Mouse (Mus musculus): ENCODE measurements around the gene Tmem160. TPM values are rescaled to one million over a fixed set of nuclear protein-coding genes. Genes with fewer than 3 reads are reported as not detected.
A peak's percentile ranks its signal among the peaks of the same experiment; 100 is the strongest.

Tmem160 gene
- polyA plus RNA-seq (2015; fragmentation: Nextera tagmentation; extraction: Ambion mirVana), result 65.1 and 66.7 TPM in 2 replicates

DNA sequence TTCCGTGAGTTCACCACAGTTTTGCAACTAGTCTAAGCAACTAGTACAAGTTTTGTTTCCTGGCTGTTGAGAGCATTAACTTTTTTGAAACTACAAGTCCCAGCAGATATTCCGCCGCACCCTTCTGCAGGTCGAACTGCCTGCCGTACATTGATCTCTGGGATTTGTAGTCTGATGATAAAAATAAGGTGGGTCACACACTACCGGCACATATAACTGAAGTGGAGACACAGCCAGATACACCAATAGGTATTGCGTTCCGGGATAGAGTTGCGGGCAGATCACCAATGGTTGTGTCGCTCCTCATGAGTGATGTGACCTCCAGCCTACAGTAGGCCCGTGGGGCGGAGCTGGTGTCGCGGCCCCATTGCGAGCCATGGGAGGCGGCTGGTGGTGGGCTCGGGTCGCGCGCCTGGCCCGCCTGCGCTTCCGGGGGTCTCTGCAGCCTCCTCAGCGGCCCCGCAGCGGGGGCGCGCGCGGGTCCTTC lies at the start of gene Tmem160:
Tmem160 (plus strand) TSS at position 193 of the 487 bp plus-strand sequence.
- Histone ChIP-seq H3K4me2 (ENCODE audit: low read length) (peak within 1 kb of the TSS; percentile 91), H3K27ac (ENCODE audit: low read length) (peak within 1 kb of the TSS; percentile 77), H3K9ac (replicated peaks; ENCODE audit: low read depth, low read length) (peak within 1 kb of the TSS; percentile 75), H3K9me3 (ENCODE audit: control insufficient read depth, low read length) (no peaks in the 10 kb centered on the region), H3K27me3 (replicated peaks; ENCODE audit: control insufficient read depth, insufficient read depth, low read length) (no peaks in the 10 kb centered on the region), H3K4me3 (replicated peaks; ENCODE audit: low read length) (peak within 1 kb of the TSS; percentile 80), H3K36me3 (ENCODE audit: control insufficient read depth, insufficient read depth) (peaks cover 4% of the 10 kb centered on the region), H3K4me1 (replicated peaks; ENCODE audit: control insufficient read depth, insufficient read depth, low read length) (peaks cover 7% of the 10 kb centered on the region; the same call in 1 of the 2 replicates)
- 1% methylated on average over 30 of the region's 30 CpGs for WGBS
- ATAC-seq, result peak; percentile 99

DNA sequence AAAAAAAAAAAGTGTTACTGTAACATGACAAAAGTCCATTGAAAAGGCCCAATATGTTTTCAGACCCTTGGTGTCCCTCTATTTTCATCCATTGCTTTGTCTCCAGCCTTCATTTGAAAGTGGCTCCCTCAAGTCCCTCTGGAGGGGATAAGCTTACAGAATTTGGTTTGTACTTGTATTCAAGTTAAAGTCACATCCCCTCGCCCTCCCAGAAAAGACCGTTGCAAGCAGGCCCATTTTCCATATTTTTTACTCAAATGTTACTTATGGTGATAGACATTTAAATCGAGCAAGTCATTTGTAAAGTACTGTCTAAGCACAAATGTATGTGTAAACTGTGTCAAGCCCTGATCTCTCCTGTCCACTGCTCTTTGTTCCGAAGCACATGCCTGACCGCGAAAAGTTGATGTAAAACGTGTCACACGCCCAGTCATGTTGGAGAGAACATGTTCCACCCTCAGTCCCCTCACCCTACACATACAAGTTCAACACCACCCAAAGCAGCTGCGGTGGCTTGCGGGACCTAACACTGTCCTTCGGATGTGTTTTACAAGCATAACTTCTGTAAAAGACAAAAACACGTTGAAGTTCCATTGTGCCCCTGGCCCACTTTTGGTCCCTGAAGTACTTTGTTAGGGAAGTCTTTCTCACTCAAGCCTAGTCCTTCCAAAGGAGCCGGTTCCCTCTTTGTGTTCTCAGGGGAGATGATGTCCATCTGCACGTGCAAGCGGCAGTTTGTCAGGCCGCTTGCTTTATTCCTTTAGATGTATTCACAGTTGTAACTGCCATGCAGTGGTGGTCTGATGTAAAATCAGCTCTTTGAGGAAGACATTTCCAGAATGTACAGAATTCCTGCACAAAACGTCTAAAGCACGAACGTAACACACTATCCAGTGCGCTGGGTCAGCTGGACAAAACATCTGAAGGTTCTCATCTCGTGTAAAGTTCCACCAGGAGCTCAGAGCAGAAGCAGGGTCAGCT lies 49.3 kb upstream of the Tmem160 start:
- Histone ChIP-seq H3K36me3 (ENCODE audit: control insufficient read depth, insufficient read depth) (no peaks in the 10 kb centered on the region), H3K27ac (ENCODE audit: low read length) (peak overlapping the region; percentile 100), H3K4me1 (replicated peaks; ENCODE audit: control insufficient read depth, insufficient read depth, low read length) (peaks cover 36% of the 10 kb centered on the region), H3K27me3 (replicated peaks; ENCODE audit: control insufficient read depth, insufficient read depth, low read length) (no peaks in the 10 kb centered on the region), H3K4me2 (ENCODE audit: low read length) (peak overlapping the region; percentile 80), H3K9me3 (ENCODE audit: control insufficient read depth, low read length) (no peaks in the 10 kb centered on the region), H3K9ac (replicated peaks; ENCODE audit: low read depth, low read length) (peak overlapping the region; percentile 100), H3K4me3 (replicated peaks; ENCODE audit: low read length) (peak overlapping the region; percentile 95)
- WGBS, result 16% methylated on average over 21 of the region's 21 CpGs
- no peak for ATAC-seq

DNA sequence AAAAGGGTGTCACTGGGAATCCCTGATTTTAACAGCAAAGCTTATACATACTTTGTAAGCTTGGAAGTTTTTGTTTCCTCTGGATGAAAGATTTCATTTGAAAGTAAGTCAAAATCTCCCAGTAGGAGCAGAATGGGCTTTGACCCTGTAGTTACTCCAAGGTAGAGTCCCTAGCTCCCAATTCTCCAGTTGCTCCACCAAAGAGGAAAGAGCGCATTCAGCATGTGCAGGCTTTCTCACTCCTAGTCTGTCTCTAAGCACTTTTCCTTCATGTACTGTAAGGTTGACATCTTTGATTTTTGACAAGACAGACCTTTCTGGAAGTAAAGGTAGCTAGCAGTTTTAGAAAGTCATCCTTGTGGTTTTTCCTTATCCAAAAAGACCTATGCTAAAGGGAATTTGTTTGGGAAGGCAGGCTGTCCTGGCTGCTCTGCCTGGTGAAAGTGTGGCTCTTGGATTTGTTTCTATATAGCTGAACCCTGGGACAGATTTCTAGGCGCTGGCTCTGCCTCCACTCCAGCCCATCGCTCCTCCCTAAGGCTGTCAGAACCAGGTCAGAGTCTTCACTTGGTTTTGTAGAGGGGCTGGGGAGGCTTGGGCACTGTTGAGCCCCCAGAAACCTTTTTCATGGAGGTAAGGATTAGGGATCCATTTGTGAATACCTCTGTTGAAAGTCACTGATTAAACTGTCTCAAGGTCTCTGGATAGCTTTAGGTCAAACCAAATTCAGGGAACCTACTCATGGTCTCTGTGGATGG lies 48.1 kb upstream of the Tmem160 start:
- peak overlapping the region; percentile 46 for H3K27ac ChIP-seq (ENCODE audit: low read length)
- peak overlapping the region; percentile 37 for H3K9ac ChIP-seq (replicated peaks; ENCODE audit: low read depth, low read length)
- H3K4me1 ChIP-seq (replicated peaks; ENCODE audit: control insufficient read depth, insufficient read depth, low read length), result peaks cover 28% of the 10 kb centered on the region
- H3K27me3 ChIP-seq (replicated peaks; ENCODE audit: control insufficient read depth, insufficient read depth, low read length), result no peaks in the 10 kb centered on the region
- WGBS, result 88% methylated on average over 3 of the region's 3 CpGs
- H3K9me3 ChIP-seq (ENCODE audit: control insufficient read depth, low read length), result no peaks in the 10 kb centered on the region
- no peaks in the 10 kb centered on the region for H3K36me3 ChIP-seq (ENCODE audit: control insufficient read depth, insufficient read depth)
- H3K4me3 ChIP-seq (replicated peaks; ENCODE audit: low read length), result no peak overlapping the region
- no peak for ATAC-seq
- peak overlapping the region; percentile 19; the same call in 1 of the 2 replicates for H3K4me2 ChIP-seq (ENCODE audit: low read length)

DNA sequence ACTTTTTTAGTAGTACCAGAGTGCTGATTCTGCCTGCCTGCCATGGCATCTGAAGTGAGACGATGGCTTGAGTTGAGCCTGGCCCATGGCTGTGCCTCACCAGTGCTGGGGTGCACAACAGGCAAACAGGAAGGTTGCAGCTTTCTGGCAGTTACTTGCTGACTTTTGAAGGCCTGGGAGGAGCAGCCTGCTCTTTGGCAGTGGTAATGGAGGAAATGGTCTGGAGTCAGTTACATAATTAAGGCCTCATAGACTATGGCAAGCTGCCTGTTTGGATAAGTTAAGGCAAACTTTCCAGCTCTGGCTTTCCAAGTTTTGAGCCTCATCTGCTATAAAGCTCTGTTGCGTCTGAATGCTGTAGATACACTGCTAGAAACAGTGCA lies 47.5 kb upstream of the Tmem160 start:
- Histone ChIP-seq H3K36me3 (ENCODE audit: control insufficient read depth, insufficient read depth) (no peaks in the 10 kb centered on the region), H3K4me2 (ENCODE audit: low read length) (no peak overlapping the region; the same call in 1 of the 2 replicates), H3K9ac (replicated peaks; ENCODE audit: low read depth, low read length) (peak overlapping the region; percentile 37; the same call in 1 of the 2 replicates), H3K9me3 (ENCODE audit: control insufficient read depth, low read length) (no peaks in the 10 kb centered on the region), H3K4me3 (replicated peaks; ENCODE audit: low read length) (no peak overlapping the region), H3K4me1 (replicated peaks; ENCODE audit: control insufficient read depth, insufficient read depth, low read length) (peaks cover 28% of the 10 kb centered on the region), H3K27me3 (replicated peaks; ENCODE audit: control insufficient read depth, insufficient read depth, low read length) (no peaks in the 10 kb centered on the region), H3K27ac (ENCODE audit: low read length) (peak overlapping the region; percentile 46)
- 60% methylated on average over 2 of the region's 2 CpGs for WGBS
- no peak for ATAC-seq

DNA sequence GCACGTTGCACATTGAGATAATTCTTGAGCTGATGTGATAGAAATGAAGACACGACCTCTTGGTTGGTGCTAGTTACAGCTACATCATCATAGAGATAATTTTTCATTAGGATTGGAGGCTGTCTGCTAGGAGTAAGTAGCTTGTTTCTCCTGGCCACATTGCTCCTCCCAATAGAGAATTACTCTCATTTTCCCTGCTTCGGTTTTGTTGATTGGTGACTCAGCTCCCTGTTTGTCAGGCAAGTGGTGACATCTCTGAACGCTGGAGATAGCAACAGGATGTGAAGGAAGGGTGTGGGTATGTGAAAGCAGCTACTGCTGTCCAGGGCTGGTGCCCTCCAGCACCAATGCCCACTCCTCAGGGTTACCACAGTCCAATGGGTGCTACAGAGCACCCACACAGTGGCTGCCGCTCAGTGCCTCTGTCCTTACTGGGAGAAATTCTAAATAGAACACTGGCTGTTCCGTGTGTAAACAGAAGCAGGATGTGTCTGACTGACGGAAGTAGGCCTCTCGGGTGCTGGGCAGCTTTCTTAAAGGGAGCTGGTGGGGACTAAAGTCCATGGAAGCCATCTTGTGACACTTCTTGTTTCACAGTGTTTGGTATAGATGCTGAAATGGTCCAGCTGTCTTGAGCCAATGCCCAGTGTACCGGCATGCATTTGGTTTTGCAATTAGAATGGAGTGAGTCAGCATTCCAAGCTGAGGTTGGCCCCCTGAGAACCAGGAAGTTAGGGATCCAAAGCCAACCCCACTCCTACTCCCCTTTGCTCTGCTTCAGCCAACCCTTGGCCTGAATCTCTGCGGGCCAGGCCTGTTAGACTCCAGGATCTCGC lies 46.8 kb upstream of the Tmem160 start:
- WGBS, result 64% methylated on average over 11 of the region's 11 CpGs
- no peaks in the 10 kb centered on the region for H3K9me3 ChIP-seq (ENCODE audit: control insufficient read depth, low read length)

DNA sequence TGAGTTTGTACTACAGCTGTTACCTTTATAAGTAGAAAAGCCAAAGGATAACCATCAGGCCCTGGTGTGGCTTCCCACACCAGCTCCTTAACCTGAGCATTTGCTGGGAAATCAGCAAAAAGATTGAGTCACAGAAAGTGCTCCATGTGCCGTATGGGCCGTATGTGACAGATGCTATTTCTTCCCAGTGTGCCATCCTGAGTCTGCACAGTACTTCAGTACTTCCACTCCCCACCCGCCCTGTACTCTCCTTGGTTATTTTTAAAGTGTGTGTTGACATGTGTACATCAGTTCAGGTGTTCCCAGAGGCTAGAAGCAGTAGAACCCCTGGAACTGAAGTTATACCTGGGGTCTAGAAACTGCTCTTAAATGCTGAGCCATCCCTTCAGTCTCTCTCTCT lies 45.6 kb upstream of the Tmem160 start:
- Histone ChIP-seq H3K36me3 (ENCODE audit: control insufficient read depth, insufficient read depth) (no peaks in the 10 kb centered on the region), H3K4me1 (replicated peaks; ENCODE audit: control insufficient read depth, insufficient read depth, low read length) (peaks cover 28% of the 10 kb centered on the region), H3K27me3 (replicated peaks; ENCODE audit: control insufficient read depth, insufficient read depth, low read length) (no peaks in the 10 kb centered on the region), H3K27ac (ENCODE audit: low read length) (no peak overlapping the region), H3K4me2 (ENCODE audit: low read length) (no peak overlapping the region), H3K9ac (replicated peaks; ENCODE audit: low read depth, low read length) (no peak overlapping the region), H3K4me3 (replicated peaks; ENCODE audit: low read length) (no peak overlapping the region), H3K9me3 (ENCODE audit: control insufficient read depth, low read length) (no peaks in the 10 kb centered on the region)
- WGBS, result 91% methylated on average over 3 of the region's 3 CpGs
- ATAC-seq, result no peak

More for the DNA sequence above, 46.8 kb upstream of the Tmem160 start:
- H3K4me3 ChIP-seq (replicated peaks; ENCODE audit: low read length), result no peak overlapping the region; the same call in 1 of the 2 replicates
- peaks cover 28% of the 10 kb centered on the region for H3K4me1 ChIP-seq (replicated peaks; ENCODE audit: control insufficient read depth, insufficient read depth, low read length)
- peak overlapping the region; percentile 35 for H3K4me2 ChIP-seq (ENCODE audit: low read length)
- H3K27me3 ChIP-seq (replicated peaks; ENCODE audit: control insufficient read depth, insufficient read depth, low read length), result no peaks in the 10 kb centered on the region
- no peaks in the 10 kb centered on the region for H3K36me3 ChIP-seq (ENCODE audit: control insufficient read depth, insufficient read depth)
- H3K9ac ChIP-seq (replicated peaks; ENCODE audit: low read depth, low read length), result peak overlapping the region; percentile 33; the same call in 1 of the 2 replicates
- no peak for ATAC-seq
- peak overlapping the region; percentile 43 for H3K27ac ChIP-seq (ENCODE audit: low read length)

DNA sequence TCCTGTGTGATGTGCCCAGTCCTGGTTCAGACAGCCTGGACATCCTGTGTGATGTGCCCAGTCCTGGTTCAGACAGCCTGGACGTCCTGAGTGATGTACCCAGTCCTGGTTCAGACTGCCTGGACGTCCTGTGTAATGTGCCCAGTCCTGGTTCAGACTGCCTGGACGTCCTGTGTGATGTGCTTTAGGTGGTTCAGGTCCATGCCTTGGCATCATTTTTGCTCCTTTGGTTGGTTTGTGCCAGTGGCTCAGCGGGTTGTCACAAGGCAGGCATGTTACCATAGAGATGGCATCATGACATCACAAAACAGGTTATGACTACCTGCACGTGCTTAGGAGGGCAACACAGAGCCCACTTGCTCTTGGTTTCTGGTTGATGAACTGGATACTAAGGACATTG lies 41.5 kb upstream of the Tmem160 start:
- no peaks in the 10 kb centered on the region for H3K27me3 ChIP-seq (replicated peaks; ENCODE audit: control insufficient read depth, insufficient read depth, low read length)
- H3K4me1 ChIP-seq (replicated peaks; ENCODE audit: control insufficient read depth, insufficient read depth, low read length), result peaks cover 6% of the 10 kb centered on the region
- H3K9me3 ChIP-seq (ENCODE audit: control insufficient read depth, low read length), result no peaks in the 10 kb centered on the region
- 90% methylated on average over 5 of the region's 5 CpGs for WGBS
- H3K9ac ChIP-seq (replicated peaks; ENCODE audit: low read depth, low read length), result no peak overlapping the region
- H3K36me3 ChIP-seq (ENCODE audit: control insufficient read depth, insufficient read depth), result no peaks in the 10 kb centered on the region
- H3K27ac ChIP-seq (ENCODE audit: low read length), result no peak overlapping the region
- H3K4me3 ChIP-seq (replicated peaks; ENCODE audit: low read length), result no peak overlapping the region
- H3K4me2 ChIP-seq (ENCODE audit: low read length), result no peak overlapping the region
- ATAC-seq, result no peak

DNA sequence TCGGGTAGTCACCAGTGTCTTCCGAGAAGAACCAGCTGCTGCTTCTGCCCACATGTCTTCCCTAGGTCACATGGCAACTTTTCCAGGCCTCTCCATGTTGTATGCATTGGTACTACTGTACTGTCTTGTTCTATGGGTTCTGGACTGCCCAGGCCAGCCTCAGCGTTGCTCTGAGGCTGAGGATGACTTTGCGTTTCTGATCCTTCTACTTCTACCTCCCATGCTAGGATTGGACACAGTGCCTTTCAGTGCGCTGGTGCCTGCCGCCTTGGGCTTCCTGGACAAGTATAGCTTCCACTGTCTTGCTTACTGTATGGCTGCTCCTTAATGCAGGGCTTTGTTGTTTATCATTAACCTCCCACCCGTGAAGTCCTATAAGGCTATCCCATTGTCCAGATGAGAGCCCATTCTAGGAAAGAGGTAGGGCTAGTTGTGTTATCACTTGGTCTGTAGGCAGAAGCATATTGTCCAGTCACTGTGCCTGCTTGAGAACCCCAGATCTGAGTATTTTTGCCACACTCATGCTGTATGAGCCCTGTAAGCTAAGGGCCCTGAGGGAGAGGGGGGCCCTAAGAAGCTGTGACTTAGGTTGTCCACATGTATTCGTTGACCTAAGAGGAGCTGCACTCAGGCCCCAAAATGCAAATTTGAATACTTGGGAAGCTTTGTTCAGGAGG lies 40.2 kb upstream of the Tmem160 start:
- Histone ChIP-seq H3K36me3 (ENCODE audit: control insufficient read depth, insufficient read depth) (peaks cover 4% of the 10 kb centered on the region), H3K9me3 (ENCODE audit: control insufficient read depth, low read length) (no peaks in the 10 kb centered on the region), H3K27ac (ENCODE audit: low read length) (no peak overlapping the region), H3K9ac (replicated peaks; ENCODE audit: low read depth, low read length) (no peak overlapping the region), H3K4me1 (replicated peaks; ENCODE audit: control insufficient read depth, insufficient read depth, low read length) (0 out of 2 replicates have a peak, but pooled peaks cover 3% of the 10 kb centered on the region), H3K27me3 (replicated peaks; ENCODE audit: control insufficient read depth, insufficient read depth, low read length) (no peaks in the 10 kb centered on the region), H3K4me2 (ENCODE audit: low read length) (no peak overlapping the region), H3K4me3 (replicated peaks; ENCODE audit: low read length) (no peak overlapping the region)
- no peak for ATAC-seq
- WGBS, result 88% methylated on average over 8 of the region's 8 CpGs

Data from forebrain, embryonic 16.5 days (tissue).